Mouse (Mus musculus): ENCODE measurements at regions not wholly inside any gene's neighbourhood (a gene's known extent, or its start where the extent isn't known, plus 50 kb on each side); places are given as distances from the start of the nearest gene placed in this dataset.

- DNase-seq (ENCODE audit: low read depth in 2 of 2, low spot score in 2 of 2): no peak
These were observed 59.9 kb upstream of the Bend4 start for GRCm38 (mm10) chr5:67487965-67488409.

DNA sequence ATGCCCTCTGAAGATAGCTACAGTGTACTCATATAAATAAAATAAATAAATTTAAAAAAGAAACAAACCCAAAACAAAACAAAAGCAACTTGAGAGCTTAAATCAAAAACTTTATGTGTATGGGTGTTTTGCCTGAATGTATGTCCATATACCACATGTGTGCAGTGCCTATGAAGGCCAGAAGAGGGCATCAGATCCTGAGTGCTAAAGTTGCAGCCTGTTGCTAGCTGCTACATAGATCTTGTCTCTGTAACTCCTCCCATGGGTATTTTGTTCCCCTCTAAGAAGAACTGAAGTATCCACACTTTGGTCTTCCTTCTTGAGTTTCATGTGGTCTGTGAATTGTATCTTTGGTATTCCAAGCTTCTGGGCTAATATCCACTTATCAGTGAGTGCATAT lies 62.6 kb upstream of the Bend4 start:
- DNase-seq (ENCODE audit: low read depth in 2 of 2, low spot score in 2 of 2): peak in 1 of 2 experiments; percentile 16

DNA sequence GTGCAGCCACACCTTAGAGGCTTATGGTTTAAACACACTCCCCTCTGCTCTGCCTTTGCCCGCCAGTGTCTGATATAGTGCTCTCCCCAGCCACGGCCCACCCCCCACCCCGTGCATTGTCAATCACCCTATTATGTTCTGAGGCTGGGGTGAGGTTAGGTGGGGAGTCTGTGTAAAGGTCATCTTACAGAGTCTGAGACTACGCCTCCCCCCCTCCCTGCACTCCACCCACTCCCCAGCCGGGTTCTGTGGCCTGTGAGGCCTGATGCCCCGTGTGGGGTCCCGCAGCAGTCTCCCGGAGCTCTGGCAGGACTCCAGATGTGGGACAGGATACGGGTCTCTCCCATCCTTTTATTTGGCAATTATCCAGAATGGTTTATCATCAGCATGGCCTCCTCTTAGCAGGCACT lies 64.8 kb upstream of the Bend4 start:
- no peak for DNase-seq (ENCODE audit: low read depth in 2 of 2, low spot score in 2 of 2)

- no peak for DNase-seq (ENCODE audit: low read depth in 2 of 2, low spot score in 2 of 2)
These were observed 68.6 kb upstream of the Bend4 start for GRCm38 (mm10) chr5:67496710-67497109.

GRCm38 (mm10) chr5:67520251-67520650 lies 87.4 kb upstream of the Shisa3 start:
- DNase-seq (ENCODE audit: low read depth in 2 of 2, low spot score in 2 of 2): no peak

- DNase-seq (ENCODE audit: low read depth in 2 of 2, low spot score in 2 of 2): no peak
These were observed 86.2 kb upstream of the Shisa3 start for GRCm38 (mm10) chr5:67521423-67521912.

DNA sequence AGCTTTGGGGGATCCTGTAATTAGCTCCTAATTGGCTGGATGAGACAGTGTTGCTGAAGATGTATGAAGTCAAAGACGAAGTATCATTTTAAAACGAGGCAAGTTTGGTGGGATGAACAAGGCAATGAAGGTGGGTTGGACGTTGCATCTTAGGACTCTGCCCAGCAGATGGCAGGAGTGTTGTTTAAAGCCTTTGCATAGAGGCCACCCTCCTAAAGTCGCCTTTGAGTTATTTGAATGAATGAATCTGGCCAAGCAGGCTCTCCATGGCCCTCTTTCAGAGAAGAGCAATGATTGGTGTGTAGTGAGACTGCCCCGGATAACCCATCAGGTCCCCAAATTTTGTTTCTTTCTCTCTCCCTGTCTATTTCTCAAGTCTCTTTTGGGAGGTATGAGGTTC lies 77.5 kb upstream of the Shisa3 start:
- no peak for DNase-seq (ENCODE audit: low read depth in 2 of 2, low spot score in 2 of 2)

DNA sequence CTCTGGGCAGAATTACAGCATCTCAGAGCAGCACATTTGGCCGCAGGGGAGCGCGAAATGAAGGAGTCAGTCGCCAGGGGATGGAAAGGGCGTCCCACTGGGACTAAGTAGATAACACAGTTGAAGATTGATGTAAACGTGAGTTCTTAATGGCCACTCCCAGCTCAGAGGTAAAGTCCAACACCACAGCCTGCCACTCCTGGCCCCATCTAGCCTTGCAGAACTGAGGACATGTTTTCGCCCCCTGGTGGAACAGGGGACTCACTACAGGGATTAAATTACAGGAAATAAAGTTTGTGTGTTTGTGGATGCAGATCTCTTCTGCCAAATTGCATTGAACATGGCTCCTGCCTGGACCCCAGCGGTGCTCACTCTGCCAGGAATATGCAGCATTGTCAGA lies 76.7 kb upstream of the Shisa3 start:
- peak in 1 of 2 experiments; percentile 5 for DNase-seq (ENCODE audit: low read depth in 2 of 2, low spot score in 2 of 2)

DNA sequence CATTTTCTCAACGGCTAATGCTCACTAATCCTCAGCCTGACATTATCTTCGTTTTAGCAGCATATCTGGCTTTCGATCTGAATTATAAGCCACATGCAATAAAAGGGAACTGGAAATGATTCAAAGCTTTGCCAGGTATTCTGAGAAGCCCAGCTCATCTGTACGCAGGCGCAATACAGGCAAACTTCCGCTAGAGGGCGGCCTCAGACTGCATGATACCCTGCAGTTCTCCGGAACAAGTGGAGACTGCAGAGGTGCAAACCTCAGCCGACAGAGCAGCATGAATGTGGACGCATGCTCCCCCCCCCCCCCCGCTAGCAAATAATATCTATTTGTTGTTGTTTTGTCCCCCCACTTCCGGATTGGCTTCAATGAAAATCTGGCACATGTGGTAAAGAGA lies 75.3 kb upstream of the Shisa3 start:
- DNase-seq (ENCODE audit: low read depth in 2 of 2, low spot score in 2 of 2): peak; percentile 52 to 71

- DNase-seq (ENCODE audit: low read depth in 2 of 2, low spot score in 2 of 2): no peak
These were observed 74.9 kb upstream of the Shisa3 start for GRCm38 (mm10) chr5:67532756-67533255.

DNA sequence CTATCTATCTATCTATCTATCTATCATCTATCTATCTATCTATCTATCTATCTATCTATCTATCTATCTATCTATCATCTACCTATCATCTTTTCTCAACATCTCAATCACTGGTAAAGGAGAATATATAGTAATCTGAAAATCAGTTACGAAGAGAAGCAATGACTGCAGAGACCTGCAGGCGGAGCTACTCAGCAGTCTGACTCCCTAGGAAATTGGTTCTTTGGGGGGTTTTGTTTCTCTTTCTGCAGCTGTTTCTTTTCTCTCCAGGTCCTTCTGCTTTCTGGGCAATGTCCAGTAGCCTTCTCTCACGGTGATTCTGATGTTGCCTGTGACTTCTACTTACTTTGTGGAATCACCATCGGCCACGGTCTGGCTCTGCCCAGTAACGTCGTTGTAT lies 73.6 kb upstream of the Shisa3 start:
- DNase-seq (ENCODE audit: low read depth in 2 of 2, low spot score in 2 of 2): no peak

GRCm38 (mm10) chr5:67537990-67538389 lies 69.7 kb upstream of the Shisa3 start:
- no peak for DNase-seq (ENCODE audit: low read depth in 2 of 2, low spot score in 2 of 2)

- DNase-seq (ENCODE audit: low read depth in 2 of 2, low spot score in 2 of 2): no peak
These were observed 68.0 kb upstream of the Shisa3 start for GRCm38 (mm10) chr5:67539591-67540238.

- no peak for DNase-seq (ENCODE audit: low read depth in 2 of 2, low spot score in 2 of 2)
These were observed 65.8 kb upstream of the Shisa3 start for GRCm38 (mm10) chr5:67541867-67542266.

GRCm38 (mm10) chr5:67544028-67544589 lies 63.6 kb upstream of the Shisa3 start:
- DNase-seq (ENCODE audit: low read depth in 2 of 2, low spot score in 2 of 2): no peak

DNA sequence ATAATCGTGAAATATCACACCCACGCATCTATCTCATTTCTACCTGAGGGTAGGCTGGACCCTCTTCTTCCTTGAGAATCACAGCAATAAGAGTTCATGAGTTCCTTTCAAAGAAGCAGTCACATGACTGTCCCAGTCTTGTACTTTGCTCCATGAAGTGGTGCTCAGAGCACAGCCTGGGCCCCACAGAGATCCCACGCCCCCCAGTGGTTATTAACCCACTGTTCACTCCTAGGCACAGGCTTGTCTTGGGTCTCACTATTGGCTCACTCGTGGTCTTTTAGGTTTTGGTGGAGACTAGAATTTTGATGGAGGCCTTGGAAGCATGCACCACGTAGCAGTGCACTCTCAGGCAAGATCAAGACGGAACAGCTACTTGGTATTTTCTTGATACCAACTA lies 57.4 kb upstream of the Shisa3 start:
- DNase-seq (ENCODE audit: low read depth in 2 of 2, low spot score in 2 of 2): no peak

DNA sequence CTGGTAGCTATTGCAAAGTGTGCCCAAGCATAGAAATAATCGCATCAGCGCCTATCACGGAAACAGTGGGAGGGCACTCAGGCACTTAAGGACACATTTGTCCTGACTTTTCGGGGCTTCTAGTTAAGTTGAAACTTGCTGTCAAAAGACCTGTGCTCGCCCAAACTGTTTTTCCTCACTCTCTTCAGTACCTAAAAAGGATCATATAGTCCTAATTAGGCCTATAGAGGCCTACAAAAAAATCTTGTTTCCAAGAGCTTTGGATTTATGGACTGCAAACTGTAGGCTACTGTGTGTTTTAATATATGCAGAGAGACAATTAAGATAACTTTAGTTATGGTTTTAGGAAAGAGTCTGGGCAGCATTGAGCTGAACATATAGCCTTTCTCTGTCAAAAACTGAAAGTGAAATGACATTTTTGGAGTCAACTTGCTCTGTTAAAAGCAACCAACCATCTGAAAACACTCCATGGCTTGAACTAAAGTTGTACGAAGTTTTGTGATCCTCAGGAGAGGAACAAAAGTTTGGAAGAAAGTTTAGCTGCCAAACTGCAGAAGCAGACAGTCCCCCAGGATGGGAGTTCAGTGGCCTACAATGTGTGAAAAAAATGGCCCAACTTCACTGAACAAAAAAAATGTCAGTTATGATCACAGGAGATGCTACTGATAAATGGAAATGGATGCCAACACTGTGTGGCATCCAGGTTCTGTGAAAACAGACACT lies 55.9 kb upstream of the Shisa3 start:
- no peak for DNase-seq (ENCODE audit: low read depth in 2 of 2, low spot score in 2 of 2)

GRCm38 (mm10) chr5:67552865-67553264 lies 54.8 kb upstream of the Shisa3 start:
- DNase-seq (ENCODE audit: low read depth in 2 of 2, low spot score in 2 of 2): no peak

Measured in CD8-positive naive resting alpha-beta T cell, adult 2 months (primary cell).